8 mouse cellular contexts compared by ENCODE assay signal in the genomic region with DNA sequence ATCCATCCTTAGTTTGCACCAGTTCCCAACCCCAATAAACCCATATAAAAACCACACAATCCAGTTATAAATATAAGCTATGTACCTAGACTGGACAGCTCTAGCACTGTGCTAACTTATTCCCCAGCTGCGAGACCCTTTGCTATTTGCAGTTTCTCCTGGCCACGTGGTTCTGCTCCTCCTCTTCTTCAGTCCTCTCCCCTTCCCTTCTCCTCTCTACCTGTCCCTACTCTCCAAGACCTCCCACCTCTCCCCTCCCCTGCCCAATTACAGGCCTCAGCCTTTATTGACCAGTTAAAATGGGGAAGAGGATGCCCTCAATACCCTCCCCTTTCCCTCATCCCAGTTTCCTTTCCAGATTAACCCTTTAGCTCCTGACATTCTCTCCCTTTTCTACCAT. TPM values are rescaled to one million over a fixed set of nuclear protein-coding genes. Genes with fewer than 3 reads are reported as not detected.
A peak's percentile ranks its signal among the peaks of the same experiment; 100 is the strongest.
DNase-seq lines count a peak whose midpoint lies in the region; ATAC-seq and TF ChIP-seq lines count a peak whose summit lies in the region.

No protein-coding gene starts in this region.

- no peaks in the 10 kb centered on the region for H3K36me3 ChIP-seq in heart, embryonic 14.5 days (ENCODE audit: control insufficient read depth, insufficient read depth, low read length)
- H3K36me3 ChIP-seq in G1E (replicated peaks) (peaks cover 5% of the 10 kb centered on the region), macrophage (ENCODE audit: inconsistent target) (no peaks in the 10 kb centered on the region)
- no peaks in the 10 kb centered on the region for H3K36me3 ChIP-seq in forebrain, postnatal 0 days (ENCODE audit: insufficient read depth)

- peak overlapping the region; percentile 81 for H3K9ac ChIP-seq in heart, embryonic 14.5 days (ENCODE audit: low read length)
- H3K9ac ChIP-seq in forebrain, postnatal 0 days = 0 out of 2 replicates have a peak overlapping the region, but pooled peaks have one; percentile 54

- no peak for ATAC-seq in heart, embryonic 14.5 days (ENCODE audit: insufficient number of reproducible peaks, insufficient read depth, low FRiP score, low read depth)
- no peak for ATAC-seq in G1E (ENCODE audit: extremely low read depth, insufficient number of reproducible peaks, low FRiP score, poor library complexity, severe bottlenecking)
- ATAC-seq in forebrain, postnatal 0 days = no peak
- no peak for ATAC-seq in monocyte, adult 5-6 weeks (replicated peaks; ENCODE audit: insufficient number of reproducible peaks, low FRiP score, low TSS enrichment, poor library complexity, severe bottlenecking)

- DNase-seq in heart, adult 8-10 months (ENCODE audit: low spot score) = no peak
- no peak for DNase-seq in G1E (ENCODE audit: low spot score)
- DNase-seq in forebrain, postnatal 0 days = no peak
- DNase-seq in spleen, adult 18-20 months = no peak
- no peak for DNase-seq in adrenal gland, postnatal 25 days

- 6% methylated on average over 2 of the region's 2 CpGs for WGBS in heart, embryonic 14.5 days
- 8% methylated on average over 2 of the region's 2 CpGs for WGBS in forebrain, postnatal 0 days
- WGBS in macrophage (ENCODE audit: missing documents) = 0% methylated on average over 2 of the region's 2 CpGs

- H3K4me1 ChIP-seq in heart, embryonic 14.5 days (ENCODE audit: control insufficient read depth in 2 of 2, insufficient read depth in 2 of 2, low read length in 2 of 2) = peaks cover 8 to 23% of the 10 kb centered on the region in 2 experiments
- H3K4me1 ChIP-seq in G1E (ENCODE audit: insufficient read depth, low read depth, low read length) = peaks cover 49% of the 10 kb centered on the region
- H3K4me1 ChIP-seq in forebrain, postnatal 0 days (ENCODE audit: insufficient read depth) = peaks cover 7% of the 10 kb centered on the region

- H3K27ac ChIP-seq in heart, embryonic 14.5 days (replicated peaks in 1 of 2; ENCODE audit: control insufficient read depth in 1 of 2, insufficient read depth in 1 of 2, low read depth in 2 of 2, low read length in 2 of 2) = peak overlapping the region in 1 of 2 experiments; percentile 85; a peak in 2 of 4 replicates
- H3K27ac ChIP-seq in forebrain, postnatal 0 days (ENCODE audit: low read depth, low read length) = no peak overlapping the region
- peak overlapping the region; percentile 71 for H3K27ac ChIP-seq in macrophage

- TF ChIP-seq CTCF in G1E (IDR thresholded peaks at IDR 0.05; ENCODE audit: low read depth, low read length) = no peak
- TF ChIP-seq CTCF in forebrain, postnatal 0 days (IDR thresholded peaks at IDR 0.05; ENCODE audit: low read depth) = no peak

- H3K4me2 ChIP-seq in heart, embryonic 14.5 days (ENCODE audit: low read length) = peak overlapping the region; percentile 60
- peak overlapping the region; percentile 78 for H3K4me2 ChIP-seq in forebrain, postnatal 0 days (ENCODE audit: low read depth)

- H3K9me3 ChIP-seq in heart, embryonic 14.5 days (ENCODE audit: control insufficient read depth, low read length) = no peaks in the 10 kb centered on the region
- no peaks in the 10 kb centered on the region for H3K9me3 ChIP-seq in G1E (replicated peaks)
- no peaks in the 10 kb centered on the region for H3K9me3 ChIP-seq in forebrain, postnatal 0 days (ENCODE audit: low read length)

- peak overlapping the region in 1 of 2 experiments; percentile 65; a peak in 3 of 4 replicates for H3K4me3 ChIP-seq in heart, embryonic 14.5 days (ENCODE audit: control insufficient read depth in 1 of 2, insufficient read depth in 1 of 2, low read depth in 1 of 2, low read length in 2 of 2)
- peak overlapping the region; percentile 98 for H3K4me3 ChIP-seq in G1E (ENCODE audit: low read depth, low read length)
- peak overlapping the region; percentile 79 for H3K4me3 ChIP-seq in forebrain, postnatal 0 days (ENCODE audit: low read depth, low read length)
- peak overlapping the region; percentile 85 for H3K4me3 ChIP-seq in macrophage (ENCODE audit: inconsistent target)

- H3K79me2 ChIP-seq in macrophage (ENCODE audit: inconsistent target) = peaks cover 28% of the 10 kb centered on the region

- H3K27me3 ChIP-seq in heart, embryonic 14.5 days (ENCODE audit: control insufficient read depth, insufficient read depth, low read length) = no peaks in the 10 kb centered on the region
- H3K27me3 ChIP-seq in G1E (ENCODE audit: insufficient read depth, low read length) = no peaks in the 10 kb centered on the region
- H3K27me3 ChIP-seq in forebrain, postnatal 0 days (ENCODE audit: insufficient read depth, low read length) = no peaks in the 10 kb centered on the region

RNA-seq across cellular contexts. Expression of a gene that starts 1.3 kb away (rescaled TPM):
- polyA plus RNA-seq in heart, embryonic 14.5 days (2014; fragmentation: Nextera tagmentation; extraction: Ambion mirVana) = 17.2 and 17.6 TPM in 2 replicates
- 1 to 10 TPM; 3.8 to 5.2 (median 4.6) TPM for total RNA-seq in heart, adult 8-10 months (2022)
- total RNA-seq in G1E (2014; fragmentation: Nextera tagmentation) = 9.7 and 10.9 TPM in 2 replicates
- total RNA-seq in G1E (2017) = 8.7 and 9.8 TPM in 2 replicates
- polyA plus RNA-seq in G1E (2012) = 2.3 and 2.6 TPM in 2 replicates
- 44.5 and 49.7 TPM in 2 replicates for total RNA-seq in forebrain, postnatal 0 days (2014; rRNA removed)
- 28.7 and 32.1 TPM in 2 replicates for polyA plus RNA-seq in forebrain, postnatal 0 days (2015; fragmentation: Nextera tagmentation; extraction: Ambion mirVana)
- 100 to 1,000 TPM in 1 of 26 experiments, 10 to 100 TPM in 25; 12.9 to 135 (median 50.6) TPM for total RNA-seq in macrophage (2018; cell fraction: chromatin; rRNA removed)
- total RNA-seq in macrophage (2018; cell fraction: cytosol; rRNA removed) = 10 to 100 TPM in 17 of 26 experiments, 1 to 10 TPM in 9; 5.0 to 33.8 (median 10.9) TPM
- 100 to 1,000 TPM in 1 of 26 experiments, 10 to 100 TPM in 25; 16.5 to 107 (median 46.9) TPM for total RNA-seq in macrophage (2018; cell fraction: nucleus; rRNA removed)
- 4.9 to 12.1 TPM (median 5.8 TPM) in 3 replicates for polyA plus RNA-seq in macrophage (2018)
- 8.4 to 16.8 TPM (median 14.3 TPM) in 3 replicates for total RNA-seq in monocyte, adult 5-6 weeks (2017)
- total RNA-seq in adrenal gland, postnatal 25 days (2021) = 12.8 and 15.3 TPM in 2 replicates

RNA-seq across cellular contexts. Expression of a gene that starts 4.8 kb away (rescaled TPM):
- polyA plus RNA-seq in heart, embryonic 14.5 days (2014; fragmentation: Nextera tagmentation; extraction: Ambion mirVana) = 72.4 and 73.1 TPM in 2 replicates
- total RNA-seq in heart, adult 8-10 months (2022) = 10 to 100 TPM; 17.5 to 23.3 (median 20.6) TPM
- total RNA-seq in G1E (2014; fragmentation: Nextera tagmentation) (21.4 and 23.2 TPM in 2 replicates), G1E (2017) (31.7 and 44.5 TPM in 2 replicates)
- polyA plus RNA-seq in G1E (2012) (3.5 and 9.2 TPM in 2 replicates), macrophage (2018) (2.3 to 8.3 TPM (median 3.3 TPM) in 3 replicates)
- 13.4 and 16.5 TPM in 2 replicates for total RNA-seq in forebrain, postnatal 0 days (2014; rRNA removed)
- 23.7 and 25.0 TPM in 2 replicates for polyA plus RNA-seq in forebrain, postnatal 0 days (2015; fragmentation: Nextera tagmentation; extraction: Ambion mirVana)
- 10 to 100 TPM in 5 of 26 experiments, 1 to 10 TPM in 21; 2.5 to 14.2 (median 5.5) TPM for total RNA-seq in macrophage (2018; cell fraction: chromatin; rRNA removed)
- total RNA-seq in macrophage (2018; cell fraction: cytosol; rRNA removed) = 1 to 10 TPM; 2.2 to 5.3 (median 4.2) TPM
- 1 to 10 TPM; 1.2 to 9.2 (median 4.2) TPM for total RNA-seq in macrophage (2018; cell fraction: nucleus; rRNA removed)
- total RNA-seq in monocyte, adult 5-6 weeks (2017) = 18.7 to 27.2 TPM (median 21.9 TPM) in 3 replicates
- 13.1 and 14.3 TPM in 2 replicates for total RNA-seq in adrenal gland, postnatal 25 days (2021)

RNA-seq across cellular contexts. Expression of a gene that starts 32.3 kb away (rescaled TPM):
- 85.6 and 88.7 TPM in 2 replicates for polyA plus RNA-seq in heart, embryonic 14.5 days (2014; fragmentation: Nextera tagmentation; extraction: Ambion mirVana)
- 10 to 100 TPM; 34.0 to 54.1 (median 44.9) TPM for total RNA-seq in heart, adult 8-10 months (2022)
- total RNA-seq in G1E (2014; fragmentation: Nextera tagmentation) (25.2 and 32.4 TPM in 2 replicates), G1E (2017) (30.5 and 33.2 TPM in 2 replicates)
- polyA plus RNA-seq in G1E (2012) (74.2 and 119 TPM in 2 replicates), macrophage (2018) (2.3 to 8.6 TPM (median 2.9 TPM) in 3 replicates)
- 13.5 and 18.2 TPM in 2 replicates for total RNA-seq in forebrain, postnatal 0 days (2014; rRNA removed)
- polyA plus RNA-seq in forebrain, postnatal 0 days (2015; fragmentation: Nextera tagmentation; extraction: Ambion mirVana) = 22.9 and 25.6 TPM in 2 replicates
- total RNA-seq in macrophage (2018; cell fraction: chromatin; rRNA removed) = 1 to 10 TPM in 5 of 26 experiments, under 1 TPM in 3, not detected in 18; 0.49 to 4.1 (median 1.4) TPM
- 1 to 10 TPM in 23 of 26 experiments, under 1 TPM in 3; 0.68 to 5.1 (median 2.3) TPM for total RNA-seq in macrophage (2018; cell fraction: cytosol; rRNA removed)
- 1 to 10 TPM in 12 of 26 experiments, under 1 TPM in 5, not detected in 9; 0.72 to 3.2 (median 1.4) TPM for total RNA-seq in macrophage (2018; cell fraction: nucleus; rRNA removed)
- 1.6 to 6.3 TPM (median 5.0 TPM) in 3 replicates for total RNA-seq in monocyte, adult 5-6 weeks (2017)
- total RNA-seq in adrenal gland, postnatal 25 days (2021) = 196 and 217 TPM in 2 replicates
